23 mouse cellular contexts compared by ENCODE assay signal in genomic region chr15:11963791-11964525, GRCm38 (mm10). TPM values are rescaled to one million over a fixed set of nuclear protein-coding genes. Genes with fewer than 3 reads are reported as not detected.
"Had no signal": no experiment of that assay in that cellular context is flagged by ENCODE, and none has a peak within 500 bp of the region (broad histone marks: within the 10 kb centered on the region; RNA-seq: fewer than 3 reads in every experiment).

No protein-coding gene starts in this region.

- H3K27me3 ChIP-seq: limb, embryonic 13.5 days; liver, embryonic 12.5 days; liver, embryonic 15.5 days; midbrain, embryonic 15.5 days; neural tube, embryonic 13.5 days had no signal

- DNase-seq: kidney, postnatal 25 days; layer of hippocampus, adult 9-11 months; liver; lung, adult 2 months; lung, postnatal 14 days; lung, postnatal 4 days; retina, postnatal 1 day; right cerebral cortex, postnatal 25 days; spleen, adult 18-20 months; thymus, adult 18-20 months; thymus, postnatal 36 days had no signal

- H3K27ac ChIP-seq: kidney, postnatal 0 days; layer of hippocampus, adult 2 months; limb, embryonic 10.5 days; limb, embryonic 13.5 days; liver, embryonic 12.5 days; liver, embryonic 15.5 days; midbrain, embryonic 15.5 days; neural tube, embryonic 13.5 days had no signal

- H3K4me1 ChIP-seq: limb, embryonic 10.5 days; limb, embryonic 13.5 days; liver, embryonic 12.5 days; liver, embryonic 15.5 days; midbrain, embryonic 15.5 days; neural tube, embryonic 13.5 days had no signal

- H3K4me2 ChIP-seq: limb, embryonic 13.5 days; liver, embryonic 12.5 days; liver, embryonic 15.5 days; midbrain, embryonic 11.5 days; midbrain, embryonic 15.5 days; neural tube, embryonic 13.5 days had no signal

- ATAC-seq: liver, embryonic 12.5 days; midbrain, embryonic 15.5 days had no signal

- H3K4me3 ChIP-seq: layer of hippocampus, adult 2 months; limb, embryonic 10.5 days; limb, embryonic 13.5 days; liver, embryonic 12.5 days; liver, embryonic 15.5 days; midbrain, embryonic 15.5 days; myocyte; neural tube, embryonic 13.5 days had no signal

- H3K9ac ChIP-seq: limb, embryonic 13.5 days; liver, embryonic 12.5 days; liver, embryonic 15.5 days; midbrain, embryonic 15.5 days; neural tube, embryonic 13.5 days had no signal

- H3K36me3 ChIP-seq: limb, embryonic 10.5 days; limb, embryonic 13.5 days; liver, embryonic 12.5 days; liver, embryonic 15.5 days; midbrain, embryonic 15.5 days; neural tube, embryonic 13.5 days had no signal

- H3K9me3 ChIP-seq: limb, embryonic 10.5 days; limb, embryonic 13.5 days; liver, embryonic 12.5 days; liver, embryonic 15.5 days; midbrain, embryonic 15.5 days; neural tube, embryonic 13.5 days had no signal

RNA-seq across cellular contexts. Expression of gene Npr3, which starts 56.9 kb away (rescaled TPM):
- total RNA-seq: megakaryocyte progenitor cell, adult 5-6 weeks; megakaryocyte-erythroid progenitor cell, adult 5-6 weeks had no signal
